Mouse (Mus musculus) thymus, postnatal 14 days (tissue): Measurements from ENCODE around the gene Arhgap17.

Experiments used
- DNase-seq: peaks from one replicate; pipeline ENCODE4 v3.0.0; 2021

The Arhgap17 gene

GRCm38 (mm10) chr7:123279797-123280196 lies 89.9 kb downstream of the Arhgap17 start:
- DNase-seq = no peak

- no peak for DNase-seq
These were observed 93.1 kb downstream of the Arhgap17 start for GRCm38 (mm10) chr7:123276568-123276967.

DNA sequence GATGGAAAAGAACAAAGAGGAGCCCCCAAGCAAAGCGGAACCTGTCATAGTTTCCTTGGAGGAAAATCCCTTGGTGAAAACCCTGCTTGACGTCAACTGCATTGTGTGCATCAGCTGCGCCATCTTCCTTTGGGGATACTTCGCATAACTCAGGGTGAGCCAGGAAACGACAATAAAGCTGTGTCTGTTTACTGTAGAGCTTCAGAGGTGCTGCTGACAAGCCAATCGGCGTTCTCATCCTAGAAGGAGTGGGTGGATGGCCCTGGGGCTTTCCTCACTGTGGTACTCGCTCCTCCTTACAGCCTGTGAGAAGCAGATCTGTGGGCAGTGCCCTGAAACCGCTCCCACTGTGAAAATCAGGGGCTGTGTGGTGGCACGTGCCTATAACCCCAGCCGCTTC lies 96.7 kb downstream of the Arhgap17 start:
- DNase-seq = no peak

DNA sequence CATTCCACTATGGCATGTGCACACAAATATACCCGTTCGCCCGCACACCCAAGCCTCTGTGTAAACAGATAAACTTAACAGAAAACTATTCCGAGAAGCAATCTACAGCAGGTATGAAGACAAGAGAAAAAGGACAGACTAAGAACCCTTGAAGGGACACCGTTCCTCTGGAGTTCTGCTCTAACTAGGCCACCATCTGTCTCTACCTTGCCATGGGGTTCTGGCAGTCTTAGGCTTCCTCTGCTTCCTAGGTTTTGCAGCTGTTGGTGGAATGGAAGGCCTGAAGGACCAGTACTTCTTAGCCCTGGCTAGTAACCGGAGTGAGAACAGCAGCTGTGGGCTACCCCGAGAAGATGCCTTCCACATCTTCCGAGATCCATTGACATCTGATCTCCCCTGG lies 111.6 kb downstream of the Arhgap17 start:
- DNase-seq = no peak

GRCm38 (mm10) chr7:123254196-123254970 lies 115.3 kb downstream of the Arhgap17 start:
- no peak for DNase-seq

- no peak for DNase-seq
These were observed 116.3 kb downstream of the Arhgap17 start for GRCm38 (mm10) chr7:123253396-123253795.

GRCm38 (mm10) chr7:123251343-123251742 lies 118.4 kb downstream of the Arhgap17 start:
- no peak for DNase-seq

GRCm38 (mm10) chr7:123248166-123248565 lies 121.5 kb downstream of the Arhgap17 start:
- no peak for DNase-seq

- no peak for DNase-seq
These were observed 123.1 kb downstream of the Arhgap17 start for GRCm38 (mm10) chr7:123246504-123247084.

DNA sequence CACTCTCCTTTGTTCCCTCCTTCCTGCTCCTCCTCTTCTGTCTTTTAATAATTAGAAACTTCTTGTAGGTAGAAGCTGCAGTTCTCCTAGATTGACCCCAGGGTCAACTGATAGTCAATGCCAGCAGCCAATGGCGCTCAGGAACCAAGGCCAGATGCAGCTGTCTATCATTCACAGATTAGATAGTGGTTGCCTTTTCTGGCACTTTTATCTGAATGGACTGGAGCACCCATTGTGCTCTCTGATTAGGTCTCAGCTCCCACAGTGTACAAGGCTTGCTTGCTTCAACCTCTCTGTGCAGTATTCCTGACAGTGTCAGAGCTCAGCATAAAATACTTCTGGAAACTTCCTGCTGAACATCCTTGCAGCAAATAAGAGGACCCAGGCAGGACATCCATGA lies 124.9 kb downstream of the Arhgap17 start:
- DNase-seq = no peak

DNA sequence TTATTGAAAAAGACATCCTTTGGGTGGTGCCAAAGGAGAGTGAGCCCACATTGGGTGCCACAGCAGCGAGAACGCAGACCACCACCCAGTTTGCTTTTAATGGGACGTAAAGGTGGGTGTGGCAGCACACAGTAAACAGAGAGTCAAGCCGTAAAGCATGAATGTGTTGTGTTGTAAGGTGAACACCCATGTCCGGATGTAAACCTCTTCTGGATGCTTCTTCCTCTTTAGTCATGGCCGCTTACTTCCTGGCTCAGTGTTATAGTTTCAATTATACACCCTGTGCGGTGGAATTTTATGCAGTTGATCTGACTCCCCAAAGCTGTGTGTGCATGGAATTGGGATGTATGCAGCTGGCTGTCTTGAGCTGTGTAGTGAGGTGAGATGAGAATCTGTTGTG lies 127.5 kb downstream of the Arhgap17 start:
- DNase-seq = no peak

DNA sequence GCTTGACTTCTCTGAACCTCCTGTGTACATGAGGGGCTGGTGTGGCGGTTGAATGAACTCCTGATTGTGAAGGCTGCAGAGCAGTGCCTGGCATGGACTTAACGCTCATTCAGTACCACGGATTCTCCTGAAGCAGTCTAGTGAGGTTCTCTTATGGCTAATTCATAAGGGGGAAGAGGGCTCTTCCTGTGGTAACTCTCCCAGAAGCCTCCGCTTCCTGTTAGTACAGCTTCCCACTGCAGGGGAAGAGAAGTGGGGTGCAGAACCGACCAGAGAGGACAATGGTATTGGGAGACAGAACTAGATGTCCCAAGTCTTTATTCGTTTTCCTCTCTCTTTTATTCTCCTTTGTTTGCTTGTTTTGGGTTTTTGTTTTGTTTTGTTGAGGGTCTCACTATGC lies 129.7 kb downstream of the Arhgap17 start:
- no peak for DNase-seq

DNA sequence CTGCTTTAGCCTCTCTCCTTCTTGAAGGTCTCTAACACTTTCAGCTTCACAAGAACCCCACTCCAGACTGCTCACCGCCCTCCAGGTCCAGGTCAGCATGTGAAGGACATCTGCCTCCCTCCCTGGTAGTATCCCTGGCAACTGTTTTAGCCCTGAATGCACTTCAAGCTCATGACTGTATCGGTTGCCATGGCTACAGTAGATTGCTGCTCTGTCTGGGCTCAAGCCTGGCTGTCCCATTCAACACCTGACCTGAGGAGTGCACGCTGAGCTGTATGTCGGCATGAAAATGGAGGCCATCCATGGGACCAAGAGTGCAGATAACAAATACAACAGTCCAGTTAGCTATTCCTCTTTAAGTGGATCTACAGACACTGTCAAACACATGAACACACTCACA lies 131.1 kb downstream of the Arhgap17 start:
- DNase-seq = no peak

DNA sequence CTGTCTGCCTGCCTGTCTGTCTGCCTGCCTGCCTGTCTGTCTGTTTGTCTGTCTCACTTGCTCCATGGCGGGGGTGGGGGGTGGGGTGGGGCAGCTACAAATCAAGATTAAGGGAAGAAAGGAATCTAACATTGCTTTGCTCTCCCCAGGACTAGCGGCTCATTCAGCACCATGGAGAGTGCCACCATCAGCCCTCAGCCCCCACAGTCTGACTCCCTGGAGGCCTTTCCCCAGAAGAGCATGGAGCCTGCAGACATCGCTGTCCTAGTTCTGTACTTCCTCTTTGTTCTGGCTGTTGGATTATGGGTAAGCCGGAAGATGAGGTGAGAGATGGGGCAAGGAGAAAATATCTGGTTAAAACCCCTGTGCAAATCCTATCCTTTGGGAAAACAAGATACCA lies 134.3 kb downstream of the Arhgap17 start:
- peak; percentile 21 for DNase-seq
